Mouse (Mus musculus) liver, embryonic 14.5 days (tissue): ENCODE results near the gene N4bp1. TPM values are rescaled to one million over a fixed set of nuclear protein-coding genes. Genes with fewer than 3 reads are reported as not detected.

Experiments used
- ATAC-seq: fragments of 200-750 bp; cut with Nextera tagmentation; 2 replicates; pipeline ENCODE4 v1.8.0; 2017; ENCODE audit warnings: moderate number of reproducible peaks, mild to moderate bottlenecking, moderate library complexity; ENCODE audit not compliant: insufficient read depth
- DNase-seq, 3 experiments: peaks; one replicate each; pipeline ENCODE4 v3.0.0-alpha.2; 2012 to 2013; ENCODE audit warnings: low read depth in 3 of 3, low spot score in 3 of 3
- H3K27ac ChIP-seq: fragments of 300-500 bp; sonication (generic); 2 replicates; pipeline ENCODE4 v1.5.1; 2014; ENCODE audit warnings: moderate library complexity, mild to moderate bottlenecking, control low read depth, inconsistent platforms
- H3K27me3 ChIP-seq: fragments of 300-500 bp; sonication (generic); 2 replicates; pipeline ENCODE4 v1.6.1; 2014; ENCODE audit warnings: mild to moderate bottlenecking, low read length, moderate library complexity; ENCODE audit not compliant: control insufficient read depth, insufficient read depth
- H3K36me3 ChIP-seq: fragments of 300-500 bp; sonication (generic); replicated peaks from 2 replicates; pipeline ENCODE4 v1.6.1; 2014; ENCODE audit warnings: low read depth; ENCODE audit not compliant: control insufficient read depth, insufficient read depth
- H3K4me1 ChIP-seq, 2 experiments: fragments of 200-500 bp in 1 of 2; fragments of 300-500 bp in 1 of 2; sonication (generic) in 1 of 2; replicated peaks; 2 replicates each; pipeline ENCODE4 v1.6.1; 2012 to 2014; ENCODE audit warnings: antibody characterized with exemption in 1 of 2, inconsistent platforms in 1 of 2, low read length in 1 of 2; ENCODE audit not compliant: control insufficient read depth in 2 of 2, insufficient read depth in 2 of 2
- H3K4me2 ChIP-seq: fragments of 300-500 bp; sonication (generic); 2 replicates; pipeline ENCODE4 v1.6.1; 2014; ENCODE audit warnings: low read depth, mild to moderate bottlenecking, control low read depth, moderate library complexity
- H3K4me3 ChIP-seq, 2 experiments: fragments of 200-500 bp in 1 of 2; fragments of 300-500 bp in 1 of 2; sonication (generic) in 1 of 2; 2 replicates each; pipeline ENCODE4 v1.5.1; 2012 to 2014; ENCODE audit warnings: low read depth in 2 of 2, low read length in 2 of 2, mild to moderate bottlenecking in 2 of 2, control low read depth in 1 of 2, inconsistent platforms in 1 of 2, moderate library complexity in 1 of 2; ENCODE audit not compliant: insufficient read depth in 1 of 2
- H3K9ac ChIP-seq: fragments of 300-500 bp; sonication (generic); replicated peaks from 2 replicates; pipeline ENCODE4 v1.6.1; 2014; ENCODE audit warnings: mild to moderate bottlenecking, control low read depth, moderate library complexity
- H3K9me3 ChIP-seq: fragments of 300-500 bp; sonication (generic); 2 replicates; pipeline ENCODE4 v1.6.1; 2016; ENCODE audit warnings: low read length, mixed read lengths; ENCODE audit not compliant: control insufficient read depth
- CTCF ChIP-seq: IDR thresholded peaks from 2 replicates; pipeline ENCODE4 v1.5.1; 2016; ENCODE audit warnings: antibody characterized with exemption, low read depth, control low read depth
- EP300 ChIP-seq: IDR thresholded peaks from 2 replicates; pipeline ENCODE4 v1.6.1; 2016; ENCODE audit warnings: antibody characterized with exemption, low read depth
- WGBS: fragments of 180-500 bp; shearing (Covaris S2); extraction: QIAGEN DNeasy Blood & Tissue Kit; methylation state at CpG from one replicate; pipeline ENCODE4 v1.1.7; 2014; ENCODE audit not compliant: insufficient replicate concordance; 5-methylcytosine and 5-hydroxymethylcytosine counted together
- polyA plus RNA-seq, 2 experiments: library from polyadenylated mRNA; depleted of rRNA in 1 of 2; stranded (reverse) in 1 of 2; unstranded in 1 of 2; fragments of >200 nt; fragmentation: Nextera tagmentation in 1 of 2; extraction: Ambion mirVana in 1 of 2; gene quantifications; 2 replicates each; pipeline versions ENCODE4 v1.2.1 to v1.2.3; 2012 to 2014

Gene N4bp1
- polyA plus RNA-seq, 2 experiments: 2.1 to 3.1 TPM

DNA sequence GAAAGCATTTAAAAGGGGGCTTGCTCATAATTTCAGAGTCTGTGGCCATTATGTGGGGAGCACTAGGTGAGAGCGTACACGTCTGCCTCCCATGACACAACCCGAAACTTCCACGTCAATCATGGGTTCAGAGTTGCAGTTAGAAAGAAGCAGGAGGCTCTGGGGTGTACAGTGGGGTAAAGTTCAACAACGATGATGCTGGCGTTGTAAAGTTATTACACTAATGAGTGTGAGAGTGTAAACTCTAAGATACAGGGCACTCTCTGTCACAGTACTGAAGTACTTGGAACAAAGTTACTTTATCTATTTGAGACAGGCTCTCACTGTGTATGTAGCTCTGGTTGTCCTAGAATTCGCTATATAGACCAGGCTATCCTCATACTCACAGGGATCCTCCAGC lies 35.0 kb upstream of the N4bp1 start:
- Histone ChIP-seq H3K4me3 (no peak overlapping the region), H3K9me3 (no peaks in the 10 kb centered on the region), H3K27me3 (no peaks in the 10 kb centered on the region), H3K36me3 (no peaks in the 10 kb centered on the region), H3K4me1 (no peaks in the 10 kb centered on the region), H3K9ac (no peak overlapping the region), H3K27ac (no peak overlapping the region), H3K4me2 (no peak overlapping the region)
- 56% methylated on average over 7 of the region's 7 CpGs for WGBS
- no peak for ATAC-seq
- TF ChIP-seq EP300 (no peak), CTCF (no peak)
- no peak for DNase-seq

DNA sequence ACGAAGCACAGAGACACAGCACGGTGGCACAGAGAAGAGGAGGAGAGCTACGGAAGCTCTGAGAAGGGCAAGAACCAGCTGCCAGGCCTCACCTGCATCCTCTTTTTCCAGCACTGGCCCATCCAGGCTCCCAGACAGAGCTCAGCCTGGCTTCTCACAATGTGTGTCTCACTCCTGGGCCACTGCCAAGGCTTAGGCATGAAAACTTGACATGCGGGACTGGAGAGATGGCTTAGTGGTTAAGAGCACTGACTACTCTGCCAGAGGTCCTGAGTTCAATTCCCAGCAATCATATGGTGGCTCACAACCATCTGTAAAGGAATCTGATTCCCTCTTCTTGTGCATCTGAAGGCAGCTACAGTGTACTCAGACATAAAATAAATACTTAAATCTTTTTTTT lies 34.2 kb upstream of the N4bp1 start:
- no peak overlapping the region for H3K4me2 ChIP-seq
- DNase-seq (no peak), ATAC-seq (no peak)
- H3K36me3 ChIP-seq: no peaks in the 10 kb centered on the region
- no peaks in the 10 kb centered on the region for H3K27me3 ChIP-seq
- no peaks in the 10 kb centered on the region for H3K4me1 ChIP-seq
- 60% methylated on average over 4 of the region's 4 CpGs for WGBS
- no peak overlapping the region for H3K9ac ChIP-seq
- H3K4me3 ChIP-seq: no peak overlapping the region
- TF ChIP-seq CTCF: no peak
- TF ChIP-seq EP300: no peak
- H3K27ac ChIP-seq: no peak overlapping the region
- H3K9me3 ChIP-seq: no peaks in the 10 kb centered on the region

DNA sequence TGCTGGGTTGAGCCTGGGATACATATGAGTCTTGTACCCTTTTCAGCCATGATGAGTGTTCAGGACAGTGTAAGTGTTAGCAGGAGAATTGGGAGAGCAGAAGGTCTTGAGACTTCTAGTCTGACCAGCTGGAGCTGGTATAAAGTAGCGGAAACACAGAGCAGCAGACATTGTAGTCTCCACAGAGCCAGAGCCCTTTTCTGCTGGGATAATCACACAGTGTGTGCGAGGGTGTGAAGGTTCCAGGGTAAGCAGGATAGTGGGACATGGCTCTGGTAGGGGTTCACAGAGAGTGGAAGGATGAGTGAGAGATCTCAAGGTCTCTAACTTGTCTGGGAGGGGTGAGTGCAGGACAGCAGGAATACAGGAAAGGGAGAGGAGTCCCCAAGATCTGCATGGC lies 33.0 kb upstream of the N4bp1 start:
- Histone ChIP-seq H3K4me3 (no peak overlapping the region), H3K27me3 (no peaks in the 10 kb centered on the region), H3K36me3 (no peaks in the 10 kb centered on the region), H3K9me3 (no peaks in the 10 kb centered on the region), H3K9ac (no peak overlapping the region), H3K27ac (no peak overlapping the region), H3K4me1 (no peaks in the 10 kb centered on the region), H3K4me2 (no peak overlapping the region)
- no peak for DNase-seq
- WGBS: 60% methylated on average over 2 of the region's 2 CpGs
- no peak for TF ChIP-seq EP300
- no peak for TF ChIP-seq CTCF
- ATAC-seq: no peak

DNA sequence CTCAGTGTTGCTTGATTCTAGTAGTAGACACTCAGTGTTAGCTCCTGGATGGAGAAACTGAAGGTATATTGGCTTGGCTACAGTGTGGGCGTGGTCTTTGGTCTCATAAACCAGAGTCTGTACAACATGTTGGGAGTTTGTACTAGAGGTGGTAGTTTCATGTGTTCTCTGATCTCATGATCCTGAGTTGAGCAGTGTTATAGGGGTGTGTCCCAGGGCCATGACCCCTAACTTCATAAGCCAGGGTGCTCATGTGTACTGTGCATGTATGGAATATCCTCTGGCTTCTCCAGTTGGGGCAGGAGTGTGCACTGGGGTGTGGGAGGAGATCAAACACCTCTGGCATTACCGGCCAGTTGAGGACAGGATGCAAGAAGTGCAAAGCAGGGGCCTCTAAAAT lies 32.6 kb upstream of the N4bp1 start:
- H3K4me1 ChIP-seq: no peaks in the 10 kb centered on the region

DNA sequence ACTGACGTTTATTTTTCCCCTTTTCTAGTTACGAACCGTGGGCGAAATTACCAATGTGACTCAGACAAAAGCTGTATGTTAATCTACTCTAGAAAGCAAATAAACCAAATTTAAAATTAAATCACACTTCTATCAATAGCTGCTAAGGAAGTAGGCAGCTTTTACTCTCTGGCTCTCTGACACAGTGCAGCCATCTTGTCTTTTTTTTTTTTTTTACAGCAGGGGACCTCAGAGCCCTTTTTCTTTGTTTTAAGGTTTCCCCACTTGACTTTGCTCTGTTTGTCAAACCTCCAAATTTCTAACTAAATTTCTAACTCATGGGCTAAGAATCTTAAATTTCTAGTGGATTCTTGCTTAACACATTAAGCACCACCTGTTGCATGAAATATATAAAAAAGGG lies 31.3 kb upstream of the N4bp1 start:
- H3K4me3 ChIP-seq: no peak overlapping the region
- no peaks in the 10 kb centered on the region for H3K36me3 ChIP-seq
- no peaks in the 10 kb centered on the region for H3K4me1 ChIP-seq
- TF ChIP-seq EP300 (no peak), CTCF (no peak)
- no peaks in the 10 kb centered on the region for H3K9me3 ChIP-seq
- no peak overlapping the region for H3K9ac ChIP-seq
- no peaks in the 10 kb centered on the region for H3K27me3 ChIP-seq
- WGBS: 70% methylated on average over 4 of the region's 4 CpGs
- no peak overlapping the region for H3K27ac ChIP-seq
- no peak overlapping the region for H3K4me2 ChIP-seq
- ATAC-seq (no peak), DNase-seq (no peak)

More for the DNA sequence above, 32.6 kb upstream of the N4bp1 start:
- H3K9me3 ChIP-seq: no peaks in the 10 kb centered on the region
- ATAC-seq: no peak
- no peak overlapping the region for H3K9ac ChIP-seq
- H3K4me3 ChIP-seq: no peak overlapping the region
- WGBS: 63% methylated on average over 2 of the region's 2 CpGs
- TF ChIP-seq CTCF (no peak), EP300 (no peak)
- H3K27ac ChIP-seq: no peak overlapping the region
- H3K36me3 ChIP-seq: no peaks in the 10 kb centered on the region
- no peaks in the 10 kb centered on the region for H3K27me3 ChIP-seq
- DNase-seq: no peak
- no peak overlapping the region for H3K4me2 ChIP-seq
